Mouse (Mus musculus) neutrophil, adult 5-6 weeks (primary cell): ENCODE data around the gene Csn1s1. TPM values are rescaled to one million over a fixed set of nuclear protein-coding genes. Genes with fewer than 3 reads are reported as not detected.

Source experiments
- ATAC-seq: fragments of 151-379, 151-347 bp; 2 replicates; pipeline ENCODE4 v1.8.0; 2017; ENCODE audit warnings: mild to moderate bottlenecking, moderate TSS enrichment; ENCODE audit not compliant: insufficient number of reproducible peaks, poor library complexity, low FRiP score, severe bottlenecking; ENCODE audit errors: extremely low read depth
- total RNA-seq: library from RNA; stranded (forward); fragments of 200-1000 nt; gene quantifications from 2 replicates; pipeline ENCODE4 v1.2.3, GENCODE M21; 2017

Gene Csn1s1
- not detected in 2 replicates for total RNA-seq

DNA sequence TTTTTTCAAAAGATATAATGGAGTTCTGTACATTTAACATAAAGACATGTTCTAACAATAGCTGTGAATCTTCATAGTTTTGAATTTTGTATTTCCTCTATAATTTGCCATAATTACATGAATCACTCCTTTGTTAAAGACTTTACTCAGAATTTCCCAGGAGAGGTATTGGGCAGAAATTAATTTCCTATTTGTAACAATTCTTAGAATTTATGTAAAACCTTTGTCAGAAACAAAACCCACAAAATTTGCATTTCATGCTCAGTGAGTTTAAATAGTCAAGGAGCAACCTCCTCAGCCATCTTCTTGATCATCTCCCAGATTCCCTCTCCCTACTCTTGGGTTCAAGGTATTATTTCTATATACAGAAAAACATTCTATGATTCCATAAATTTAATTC, at the start of gene Csn1s1:
TSS of gene Csn1s1 (plus strand) at position 301 of the 400 bp plus-strand sequence.
- ATAC-seq, result no peak

DNA sequence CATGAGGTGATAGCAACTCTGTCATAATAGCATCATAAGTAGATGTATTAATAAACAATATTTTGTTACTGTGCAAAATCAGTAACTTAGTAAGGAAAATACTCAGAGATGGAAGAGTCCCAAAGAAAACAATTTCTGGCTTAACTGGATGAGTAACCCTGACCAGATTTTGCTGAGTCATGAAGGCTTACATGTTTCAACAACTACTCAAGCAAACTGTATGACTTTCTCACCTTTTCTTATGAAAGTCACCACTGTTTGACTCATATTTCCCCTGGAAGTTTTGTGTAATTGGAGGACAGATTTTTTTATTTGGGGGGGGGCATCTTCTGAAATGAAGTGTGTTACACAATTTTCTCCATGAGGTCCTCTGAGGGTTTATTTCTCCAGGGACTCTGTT, 43.3 kb upstream of the Csn1s1 start:
- ATAC-seq, result no peak

DNA sequence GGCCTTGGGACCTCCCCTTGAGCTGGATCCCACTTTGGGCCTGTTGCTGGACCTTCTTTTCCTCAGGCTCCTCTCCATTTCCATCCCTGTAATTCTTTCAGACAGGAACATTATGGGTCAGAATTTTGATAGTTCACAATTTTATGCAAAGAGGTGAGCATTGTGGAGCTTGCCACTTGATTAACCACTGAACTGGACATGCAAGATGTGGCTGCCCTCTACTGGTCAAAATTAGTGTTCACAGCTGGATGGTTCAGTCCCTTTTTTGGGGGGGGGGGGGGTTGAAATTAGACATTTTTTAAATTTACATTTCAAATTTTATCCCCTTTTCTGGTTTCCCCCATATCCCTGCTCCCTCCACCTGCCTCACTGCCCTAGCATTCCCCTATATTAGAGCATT, 23.2 kb upstream of the Csn1s1 start:
- no peak for ATAC-seq

DNA sequence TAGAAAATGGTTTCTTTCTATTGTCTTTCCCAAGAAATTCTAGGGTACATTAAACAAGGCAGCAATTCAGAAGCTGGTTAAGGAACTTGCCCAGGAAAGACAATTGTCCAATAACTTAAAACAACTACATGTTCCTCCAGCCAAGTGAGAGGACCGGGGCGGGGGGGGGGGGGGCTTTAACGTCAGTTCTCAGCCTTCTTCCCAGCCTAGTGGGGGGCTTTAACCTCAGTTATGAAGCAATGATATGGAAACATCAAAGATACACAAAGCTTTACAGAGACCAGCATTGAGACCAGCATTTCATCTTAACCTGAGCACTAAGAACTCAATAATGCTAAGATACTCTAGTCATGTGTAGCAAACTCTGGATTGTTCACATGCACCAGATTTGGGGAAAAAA, 33.5 kb downstream of the Csn1s1 start, which contains the start of gene Csn2:
TSS of gene Csn2 (minus strand) at position 101 of the 400 bp plus-strand sequence.
- ATAC-seq, result no peak

DNA sequence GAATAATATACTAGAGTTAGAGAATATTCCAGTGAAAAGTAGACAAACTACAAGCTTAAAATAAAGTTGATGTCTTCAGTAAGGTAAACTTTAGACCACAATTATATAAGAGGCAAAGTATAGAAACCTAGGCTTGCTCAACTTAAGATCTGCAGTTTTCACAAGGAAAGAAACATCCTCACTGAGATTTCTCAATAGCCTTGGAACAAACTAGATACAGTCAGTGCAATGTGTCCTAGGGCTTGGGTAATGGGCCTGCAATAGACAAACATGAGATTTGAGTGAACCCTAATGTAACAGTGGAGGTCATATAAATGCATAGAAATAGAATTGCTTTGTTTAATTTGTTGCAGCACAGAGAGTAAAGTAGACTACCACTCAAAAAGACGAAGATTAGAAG, 39.9 kb downstream of the Csn1s1 start:
- ATAC-seq, result no peak

Other genes starting within 250 kb of the Csn1s1 start
- gene Ugt2b38, start 242.0 kb upstream of the Csn1s1 start, total RNA-seq, result not detected in 2 replicates
- gene Ugt2a2, start 183.9 kb upstream of the Csn1s1 start, total RNA-seq, result not detected in 2 replicates
- not detected in 2 replicates for gene Gm43638, start 179.4 kb upstream of the Csn1s1 start, total RNA-seq
- not detected in 2 replicates for gene Ugt2a1, start 175.3 kb upstream of the Csn1s1 start, total RNA-seq
- not detected in 2 replicates for gene Sult1b1, start 128.0 kb upstream of the Csn1s1 start, total RNA-seq
- not detected in 2 replicates for gene Sult1d1, start 97.2 kb upstream of the Csn1s1 start, total RNA-seq
- not detected in 2 replicates for gene Sult1e1, start 74.6 kb upstream of the Csn1s1 start, total RNA-seq
- gene Csn2, start 33.4 kb downstream of the Csn1s1 start, total RNA-seq, result not detected in 2 replicates
- gene Csn1s2a, start 108.4 kb downstream of the Csn1s1 start, total RNA-seq, result not detected in 2 replicates
- 0.25 and 0.35 TPM in 2 replicates for gene Csn1s2b, start 141.9 kb downstream of the Csn1s1 start, total RNA-seq
- not detected in 2 replicates for gene Prr27, start 159.5 kb downstream of the Csn1s1 start, total RNA-seq
- gene Odam, start 218.8 kb downstream of the Csn1s1 start, total RNA-seq, result not detected in 2 replicates